Mouse (Mus musculus) Muller cell, postnatal 12 days (primary cell): ENCODE measurements around the gene Adam12.

Experiments used
- DNase-seq: peaks from one replicate; pipeline ENCODE4 v3.0.0-alpha.2; 2015; ENCODE audit errors: inconsistent ontology term

The Adam12 gene

DNA sequence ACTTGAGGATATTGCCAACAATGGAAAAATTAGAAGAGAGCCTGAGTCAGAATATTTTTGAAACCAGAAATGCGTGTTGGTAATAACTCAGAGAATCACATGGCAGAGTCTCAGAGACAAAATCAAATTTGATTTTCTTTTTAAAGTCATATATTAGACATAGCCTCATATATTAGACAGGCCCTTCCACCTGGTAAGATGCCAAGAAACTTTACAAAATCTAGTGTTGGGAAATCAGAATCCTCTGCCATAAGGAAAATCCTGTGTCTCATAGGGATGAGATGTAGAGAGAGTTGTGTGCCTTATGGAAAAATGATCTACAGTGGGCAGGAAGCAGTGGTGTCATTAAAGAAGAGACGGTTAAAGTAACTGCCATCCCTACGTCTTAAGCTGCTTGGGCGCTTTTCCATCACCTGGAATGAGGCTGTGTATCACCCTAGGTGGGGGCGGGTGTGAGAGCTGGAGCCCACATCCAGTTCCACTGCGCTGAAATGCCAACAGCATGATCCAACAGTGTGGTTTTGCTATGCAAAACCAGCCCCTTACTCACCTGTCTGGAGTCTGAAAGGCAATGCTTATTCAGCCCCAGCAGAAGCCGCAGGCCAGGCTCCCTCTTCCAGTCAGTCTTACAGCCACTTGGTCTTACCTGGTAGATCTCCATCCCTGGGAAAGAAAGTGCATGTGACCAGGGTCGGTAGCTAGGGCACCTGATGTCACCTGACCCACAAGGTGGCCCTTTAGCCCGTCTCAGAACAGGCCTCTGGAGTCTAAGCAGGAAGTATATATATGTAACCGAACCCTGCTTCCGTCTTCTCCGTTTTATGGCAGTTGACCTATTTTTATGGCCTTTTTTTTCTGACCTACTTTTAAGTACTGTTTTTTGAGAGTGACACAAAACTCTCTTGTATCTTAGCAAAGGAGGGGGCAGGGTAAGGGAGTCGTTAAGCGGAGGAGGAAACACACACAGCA is at the start of gene Adam12:
TSS of gene Adam12 (minus strand) at position 769 of the 969 bp plus-strand sequence.
- no peak for DNase-seq

DNA sequence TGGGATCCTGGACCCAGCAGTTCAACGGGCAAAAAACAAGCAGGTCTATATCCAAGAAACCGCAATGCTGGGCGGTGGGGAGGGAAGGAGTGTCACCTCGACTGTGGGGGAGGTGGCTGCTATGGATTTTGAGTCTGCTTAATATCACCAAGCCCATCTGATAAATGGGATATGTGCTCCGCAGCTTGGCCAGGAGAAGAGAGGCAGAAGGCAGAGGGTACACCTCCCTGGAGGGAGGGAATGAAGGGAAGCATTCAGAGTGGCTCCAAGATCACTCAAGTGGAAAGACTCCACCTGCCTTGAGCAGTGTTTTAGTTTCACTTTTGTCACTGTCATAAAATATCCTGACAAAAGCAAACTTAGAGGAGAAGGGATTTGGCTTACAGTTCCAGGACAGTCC is 41.0 kb upstream of the Adam12 start:
- DNase-seq: no peak

DNA sequence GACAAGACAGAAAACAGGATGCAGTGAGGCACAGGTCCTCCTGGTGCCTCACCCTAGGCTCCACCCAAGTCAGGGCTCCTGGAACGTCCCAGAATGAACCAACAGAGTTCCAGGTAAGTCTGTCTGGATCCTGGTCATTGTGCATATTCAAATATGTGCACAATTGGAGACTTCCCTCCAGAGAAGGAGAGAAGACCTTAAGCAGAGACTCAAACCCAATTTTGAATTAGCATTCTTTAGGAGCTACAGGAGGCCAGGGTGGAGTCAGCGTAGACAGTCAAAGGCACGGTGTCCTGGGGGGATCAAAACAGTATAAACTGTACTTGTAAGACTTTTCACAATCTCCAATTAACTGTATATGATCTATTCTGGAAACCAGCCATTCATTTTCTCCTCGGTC is 40.5 kb upstream of the Adam12 start:
- no peak for DNase-seq

- DNase-seq: no peak
Observed at GRCm38 (mm10) chr7:134265783-134266182, 33.8 kb upstream of the Adam12 start.

GRCm38 (mm10) chr7:134263146-134263906 is 31.4 kb upstream of the Adam12 start:
- DNase-seq: peak; percentile 45

GRCm38 (mm10) chr7:134261003-134261701 is 29.2 kb upstream of the Adam12 start:
- DNase-seq: peak; percentile 97

GRCm38 (mm10) chr7:134250273-134250870 is 18.4 kb upstream of the Adam12 start:
- DNase-seq: no peak

DNA sequence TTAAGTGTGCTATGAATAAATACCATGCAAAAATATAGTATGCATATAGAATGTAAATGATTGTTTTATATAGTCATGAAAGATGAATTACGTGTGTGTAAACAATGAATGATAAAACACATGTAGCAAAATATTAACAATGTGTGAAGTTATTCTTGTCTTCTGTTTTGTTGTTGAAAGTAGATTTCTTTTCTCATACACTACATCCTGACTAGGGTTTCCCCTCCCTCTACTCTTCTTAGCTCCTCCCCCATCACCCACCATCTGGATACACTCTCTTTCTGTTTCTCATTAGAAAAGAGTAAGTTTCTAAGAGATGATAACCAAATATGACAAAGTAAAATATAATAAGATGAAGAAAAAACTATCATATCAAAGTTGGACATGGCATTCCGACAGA is 16.1 kb upstream of the Adam12 start:
- DNase-seq: no peak

DNA sequence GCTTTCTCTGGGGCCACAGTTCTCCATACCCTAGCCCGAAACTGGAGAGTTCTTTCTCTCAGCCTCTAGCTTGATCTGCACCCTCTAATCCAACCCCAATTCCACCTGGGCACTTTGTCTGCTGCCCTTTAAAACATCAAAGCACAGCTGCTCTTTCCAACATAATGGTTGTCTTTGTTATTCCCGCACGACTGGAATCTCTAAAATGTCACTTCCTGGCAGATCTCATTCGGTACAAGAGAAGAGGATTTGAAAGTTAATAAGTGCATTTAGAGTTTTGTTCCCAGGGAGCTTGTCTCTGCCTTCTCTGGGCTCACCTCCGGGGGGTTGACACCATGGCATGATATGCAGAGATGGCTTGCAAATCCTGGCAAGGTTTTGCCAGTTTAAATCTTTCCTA is 14.7 kb upstream of the Adam12 start:
- peak; percentile 58 for DNase-seq

DNA sequence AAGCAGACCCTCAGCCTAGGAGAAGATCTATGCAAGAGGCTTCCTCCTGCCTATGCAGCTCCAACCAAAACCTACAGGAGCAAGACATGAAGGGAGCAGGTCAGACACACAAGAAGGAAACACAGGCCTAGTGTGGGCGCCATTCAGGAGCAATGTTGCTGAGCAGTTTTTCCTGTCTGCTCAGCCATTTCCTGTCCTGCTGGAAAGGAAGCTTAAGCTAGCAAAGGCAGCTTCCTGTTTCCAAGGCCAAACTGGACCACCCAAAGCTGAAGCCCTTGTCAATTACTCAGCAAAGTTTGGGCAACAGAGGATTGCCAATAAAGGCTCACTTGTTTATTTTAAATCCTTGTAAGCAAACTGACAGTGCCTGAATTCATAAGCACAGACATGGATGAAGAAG is 10.8 kb upstream of the Adam12 start:
- DNase-seq: no peak

- no peak for DNase-seq
Observed at GRCm38 (mm10) chr7:134241212-134241611, 9.3 kb upstream of the Adam12 start.

GRCm38 (mm10) chr7:134240579-134240978 is 8.6 kb upstream of the Adam12 start:
- no peak for DNase-seq

- DNase-seq: no peak
Observed at GRCm38 (mm10) chr7:134238863-134239262, 6.9 kb upstream of the Adam12 start.

DNA sequence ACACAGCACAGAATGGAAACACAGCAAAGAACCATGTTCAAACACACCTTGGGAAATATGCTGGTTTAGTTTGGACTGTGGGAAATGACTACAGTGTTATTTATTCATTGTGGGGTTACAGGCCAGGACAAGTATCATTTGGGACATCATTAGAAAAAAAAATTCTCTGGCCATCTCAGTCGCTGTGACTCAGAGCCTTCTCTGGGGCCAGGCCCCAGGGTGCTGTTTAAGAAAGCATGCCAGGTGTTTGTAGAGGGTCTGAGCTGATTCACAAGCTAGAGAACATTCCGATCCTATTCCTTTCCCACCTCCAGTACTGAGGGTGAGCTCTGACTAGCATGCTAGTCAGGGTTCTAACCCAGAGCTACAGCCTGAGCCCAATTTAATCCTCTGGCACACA is 5.4 kb upstream of the Adam12 start:
- peak; percentile 63 for DNase-seq

DNA sequence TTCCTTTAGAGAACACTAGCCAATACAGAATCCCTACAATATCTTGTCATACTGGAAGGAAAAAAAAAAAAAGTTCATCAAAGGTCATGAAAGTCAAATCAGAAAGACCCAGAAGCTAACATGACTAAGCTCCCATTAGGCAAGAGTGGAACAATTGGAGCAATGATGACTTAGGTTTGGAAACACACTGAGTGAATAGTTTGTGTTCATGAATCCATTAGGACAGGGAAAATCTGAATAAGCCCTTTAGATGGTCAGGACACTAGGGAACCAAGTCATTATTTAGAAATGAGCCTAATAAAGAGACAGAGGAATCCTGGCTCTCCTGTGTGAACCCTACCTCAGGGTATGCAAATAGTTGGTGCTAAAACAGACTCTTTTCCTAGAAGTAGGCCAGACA is 4.8 kb upstream of the Adam12 start:
- peak; percentile 52 for DNase-seq

DNA sequence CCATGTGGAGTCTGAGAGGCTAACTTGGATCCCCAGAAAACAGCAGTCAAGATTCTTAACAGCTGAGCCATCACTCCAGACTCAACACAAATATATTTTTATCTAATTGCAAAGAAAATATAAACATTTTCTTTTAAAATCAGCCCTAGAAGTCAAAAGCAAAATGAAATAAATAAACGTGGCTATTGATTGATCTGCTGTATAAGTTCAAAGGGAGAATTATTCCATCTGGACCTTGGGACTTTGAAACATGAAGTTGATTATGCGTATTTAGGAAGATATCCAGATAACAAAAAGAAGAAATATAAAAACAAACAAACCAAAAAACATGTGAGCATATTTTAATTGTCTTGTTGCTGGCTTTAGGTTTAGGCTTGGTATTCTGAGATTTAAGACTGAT is 3.6 kb upstream of the Adam12 start:
- DNase-seq: no peak

DNA sequence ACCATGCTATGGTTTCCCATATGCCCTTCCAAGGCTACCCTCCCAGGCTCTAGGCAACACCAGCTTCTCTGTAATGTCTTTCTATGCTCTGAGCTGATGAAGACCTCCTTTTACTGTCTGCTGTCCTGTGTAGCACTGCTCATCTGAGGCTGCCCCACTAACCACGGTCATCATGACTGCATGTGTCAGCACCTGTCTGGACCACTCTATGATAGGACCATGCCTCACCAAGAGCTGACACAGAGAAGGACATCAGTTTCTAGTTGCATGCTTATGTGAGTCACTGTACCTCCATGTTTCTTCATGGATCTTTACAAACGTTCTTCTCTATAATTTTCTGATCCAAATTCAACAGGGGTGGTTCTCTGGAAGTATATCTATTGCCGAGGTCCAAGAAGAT is 1.2 kb downstream of the Adam12 start:
- no peak for DNase-seq

DNA sequence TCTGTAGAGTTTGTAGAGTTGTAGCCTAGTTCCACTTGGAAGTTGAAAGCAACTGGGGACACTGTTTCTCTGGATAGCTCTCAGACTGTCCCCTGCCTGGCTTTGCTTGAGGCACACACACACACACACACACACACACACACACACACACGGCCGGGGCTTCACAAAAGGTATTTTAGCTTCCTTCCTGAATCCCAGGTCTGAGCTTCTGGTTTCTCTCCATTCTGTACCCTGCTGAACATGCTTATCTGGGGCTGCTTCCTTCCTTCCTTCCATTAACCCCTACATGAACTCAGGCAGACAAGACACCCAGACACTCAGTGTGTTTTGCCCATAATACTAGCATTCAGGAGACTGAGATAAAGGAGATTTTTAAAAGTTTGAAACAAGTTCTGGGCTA is 2.0 kb downstream of the Adam12 start:
- no peak for DNase-seq

GRCm38 (mm10) chr7:134227773-134228455 is 4.0 kb downstream of the Adam12 start:
- DNase-seq: peak; percentile 86

DNA sequence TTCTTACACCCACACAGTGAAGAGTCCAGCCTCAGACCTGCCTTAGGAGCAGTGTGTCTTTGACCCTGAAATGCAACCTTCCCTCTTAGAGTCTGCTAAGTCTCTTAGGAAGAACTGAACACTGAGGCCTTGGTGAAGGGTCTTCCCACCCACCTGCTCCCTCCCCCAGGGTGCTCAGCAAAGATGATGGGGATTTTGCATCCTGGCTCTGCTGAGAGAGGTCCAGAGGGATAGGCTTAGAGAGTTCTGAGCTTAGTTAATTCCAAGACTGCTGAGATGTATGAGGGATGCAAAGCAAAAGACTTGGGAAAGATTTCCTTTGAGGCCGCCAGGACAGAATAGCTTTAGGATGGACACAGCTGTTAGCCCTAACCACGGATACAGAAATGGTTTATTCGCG is 4.8 kb downstream of the Adam12 start:
- no peak for DNase-seq

- DNase-seq: no peak
Observed at GRCm38 (mm10) chr7:134226231-134226630, 5.7 kb downstream of the Adam12 start.
